Mouse (Mus musculus) limb, embryonic 15.5 days (tissue): ENCODE data around the gene AU022751. TPM values are rescaled to one million over a fixed set of nuclear protein-coding genes. Genes with fewer than 3 reads are reported as not detected.
"Not testable (repeated sequence)": the region's sequence is repeated elsewhere in the genome, so short reads cannot be mapped to it uniquely, and the experiment has no call there.

Experiments
- ATAC-seq: fragments of 200-750 bp; cut with Nextera tagmentation; 2 replicates; pipeline ENCODE4 v1.8.0; 2017; ENCODE audit warnings: low read depth, moderate TSS enrichment; ENCODE audit not compliant: insufficient number of reproducible peaks, low FRiP score, low TSS enrichment
- H3K27ac ChIP-seq: fragments of 300-500 bp; sonication (generic); 2 replicates; pipeline ENCODE4 v1.5.1; 2015; ENCODE audit warnings: moderate library complexity, mild to moderate bottlenecking, inconsistent platforms
- H3K27me3 ChIP-seq: fragments of 300-500 bp; sonication (generic); 2 replicates; pipeline ENCODE4 v1.6.1; 2015; ENCODE audit warnings: inconsistent platforms
- H3K36me3 ChIP-seq: fragments of 300-500 bp; sonication (generic); 2 replicates; pipeline ENCODE4 v1.6.1; 2015; ENCODE audit warnings: inconsistent platforms
- H3K4me1 ChIP-seq: fragments of 300-500 bp; sonication (generic); 2 replicates; pipeline ENCODE4 v1.6.1; 2015; ENCODE audit warnings: inconsistent platforms
- H3K4me2 ChIP-seq: fragments of 300-500 bp; sonication (generic); 2 replicates; pipeline ENCODE4 v1.6.1; 2015; ENCODE audit warnings: mild to moderate bottlenecking, inconsistent platforms
- H3K4me3 ChIP-seq: fragments of 300-500 bp; sonication (generic); 2 replicates; pipeline ENCODE4 v1.5.1; 2015; ENCODE audit warnings: mild to moderate bottlenecking, inconsistent platforms
- H3K9ac ChIP-seq: fragments of 300-500 bp; sonication (generic); 2 replicates; pipeline ENCODE4 v1.6.1; 2015; ENCODE audit warnings: inconsistent platforms
- H3K9me3 ChIP-seq: fragments of 300-500 bp; sonication (generic); 2 replicates; pipeline ENCODE4 v1.6.1; 2016; ENCODE audit warnings: inconsistent platforms
- WGBS: fragments of 180-500 bp; shearing (Covaris S2); methylation state at CpG from one replicate; pipeline ENCODE4 v1.1.7; 2015; 5-methylcytosine and 5-hydroxymethylcytosine counted together
- microRNA-seq: library from miRNA; unstranded; fragments of <30 nt; microRNA quantifications from one replicate; pipeline ENCODE4, GENCODE M21; 2016
- polyA plus RNA-seq: library from polyadenylated mRNA; unstranded; fragments of >200 nt; fragmentation: Nextera tagmentation; extraction: Ambion mirVana; gene quantifications from 2 replicates; pipeline ENCODE4 v1.2.1, GENCODE M21; 2015

The AU022751 gene
- polyA plus RNA-seq = not detected in 2 replicates

DNA sequence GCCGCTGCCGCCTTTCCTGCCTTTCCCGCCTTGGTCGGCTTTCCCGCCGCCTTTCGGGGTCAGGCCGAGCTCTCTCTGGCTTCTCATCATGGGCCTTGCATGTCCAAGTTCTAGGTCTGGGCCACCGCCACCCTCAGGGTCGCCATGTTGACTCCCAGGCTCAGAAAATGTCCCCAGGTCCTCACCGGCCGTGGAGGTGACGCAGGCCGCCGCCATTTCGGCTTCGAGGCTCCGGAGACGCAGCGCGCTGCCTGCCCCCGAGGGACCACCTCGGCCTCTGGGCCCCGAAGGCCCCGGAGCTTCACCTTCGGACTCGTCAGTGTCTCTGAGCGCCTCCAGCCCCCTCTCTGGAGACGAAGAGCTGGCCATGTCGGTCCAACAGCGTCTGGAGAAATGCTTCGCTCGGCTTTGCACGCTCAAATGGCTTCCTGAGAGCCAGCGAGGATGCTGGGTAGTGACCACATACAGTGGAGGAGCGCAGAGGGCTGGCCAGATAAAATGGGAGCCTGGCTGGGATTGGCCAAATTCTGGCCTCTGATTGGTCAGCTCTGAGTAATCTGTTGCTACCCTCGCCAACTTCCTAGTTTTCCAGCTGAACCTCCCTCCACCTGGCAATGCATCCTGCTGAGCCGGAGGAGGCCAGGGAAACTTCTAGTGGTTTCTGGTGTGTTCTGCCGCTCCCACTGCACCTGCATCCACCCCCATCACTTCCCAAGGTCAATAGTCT lies at the start of gene AU022751:
Gene AU022751, minus strand, starts transcription at position 466 of the 727 bp plus-strand sequence.
- 89% methylated on average over 39 of the region's 39 CpGs for WGBS
- Histone ChIP-seq H3K27ac (no peak within 1 kb of the TSS), H3K27me3 (no peaks in the 10 kb centered on the region), H3K4me1 (no peaks in the 10 kb centered on the region), H3K4me3 (no peak within 1 kb of the TSS), H3K4me2 (no peak within 1 kb of the TSS), H3K9ac (no peak within 1 kb of the TSS), H3K36me3 (no peaks in the 10 kb centered on the region), H3K9me3 (no peaks in the 10 kb centered on the region)
- ATAC-seq = no peak

DNA sequence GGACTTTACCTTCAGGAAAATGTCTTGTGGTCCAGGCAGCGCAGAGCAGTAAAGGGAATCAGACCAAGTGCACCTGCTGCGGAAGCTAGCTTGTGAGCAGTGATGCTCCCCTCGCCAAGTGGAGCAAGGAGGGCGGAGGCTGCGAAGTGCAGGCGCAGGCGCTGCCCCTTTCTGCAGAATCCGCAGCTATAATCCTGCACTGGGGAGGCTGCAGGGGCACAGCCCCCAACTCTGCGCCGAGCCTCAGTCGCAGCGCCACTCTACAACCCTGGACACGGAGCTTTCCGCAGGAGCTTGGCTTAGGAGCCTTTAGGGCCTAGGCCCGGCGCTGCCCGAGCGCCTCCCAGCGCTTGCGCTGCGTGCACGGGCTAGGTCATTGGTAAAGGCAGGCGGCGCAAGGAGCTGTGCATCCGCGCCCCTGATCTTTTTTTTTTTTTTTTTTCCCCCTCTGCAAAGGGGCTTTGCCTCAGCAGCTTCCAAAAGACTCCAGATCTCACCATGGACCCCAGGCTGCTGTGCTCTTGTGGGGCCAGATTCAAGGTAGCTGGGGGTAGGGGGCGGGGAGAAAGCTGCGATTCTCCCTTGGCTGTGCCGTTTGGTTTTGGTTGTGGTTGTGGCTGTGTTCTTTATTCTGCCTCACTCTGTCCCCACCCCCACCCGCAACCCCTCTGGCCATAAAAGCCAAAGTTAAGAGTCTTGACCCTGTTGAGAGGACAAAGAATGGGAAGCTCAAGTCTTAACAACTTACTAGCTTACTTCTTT lies 9.0 kb upstream of the AU022751 start:
- no peak overlapping the region for H3K27ac ChIP-seq
- H3K9me3 ChIP-seq = no peaks in the 10 kb centered on the region
- H3K36me3 ChIP-seq = no peaks in the 10 kb centered on the region
- no peaks in the 10 kb centered on the region for H3K4me1 ChIP-seq
- WGBS = 13% methylated on average over 26 of the region's 30 CpGs
- ATAC-seq = no peak
- H3K4me2 ChIP-seq = peak overlapping the region; percentile 53
- H3K27me3 ChIP-seq = peaks cover 4% of the 10 kb centered on the region
- H3K4me3 ChIP-seq = peak overlapping the region; percentile 30
- no peak overlapping the region for H3K9ac ChIP-seq

DNA sequence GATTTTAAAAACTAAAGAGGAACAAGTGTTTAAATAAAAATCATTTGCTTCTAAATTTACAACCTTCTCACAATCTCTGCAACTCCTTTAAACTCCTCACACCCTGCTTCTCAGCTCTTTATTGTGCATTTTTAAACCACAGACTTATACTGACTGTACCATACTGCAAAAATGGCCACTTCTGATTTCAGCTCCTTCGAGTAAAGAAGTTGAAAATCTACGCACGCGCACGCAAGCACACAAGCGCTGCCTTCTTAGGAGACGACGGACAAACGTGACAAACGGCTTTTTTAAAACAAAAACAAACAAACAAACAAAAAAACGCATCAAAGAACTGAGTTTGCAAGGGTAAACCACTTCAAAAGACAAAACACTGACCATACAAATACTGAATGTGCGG lies 8.3 kb upstream of the AU022751 start:
- 33% methylated on average over 12 of the region's 12 CpGs for WGBS
- Histone ChIP-seq H3K36me3 (no peaks in the 10 kb centered on the region), H3K4me3 (no peak overlapping the region; the same call in 1 of the 2 replicates)

DNA sequence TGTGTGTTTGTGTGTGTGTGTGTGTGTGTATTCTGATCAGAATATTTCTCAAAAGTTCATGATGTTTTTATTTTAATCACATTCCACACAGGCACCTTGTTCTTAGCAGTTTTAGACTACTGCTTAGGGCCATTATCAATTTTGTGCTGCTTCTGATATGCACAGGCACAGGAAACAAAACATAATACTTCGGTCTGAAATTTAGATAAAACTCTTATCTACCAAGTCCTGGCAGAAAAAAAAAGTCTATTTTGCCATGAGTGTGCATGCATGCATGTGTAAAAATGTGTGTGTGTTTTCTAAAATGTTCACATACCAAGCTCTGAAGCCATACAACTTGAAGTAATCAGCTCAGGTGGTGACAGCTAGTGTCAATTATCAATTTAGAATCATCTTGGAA lies 21.7 kb downstream of the AU022751 start:
- no peaks in the 10 kb centered on the region for H3K4me1 ChIP-seq
- no peaks in the 10 kb centered on the region for H3K36me3 ChIP-seq
- H3K4me3 ChIP-seq = no peak overlapping the region
- no peak overlapping the region for H3K9ac ChIP-seq
- H3K27me3 ChIP-seq = no peaks in the 10 kb centered on the region
- ATAC-seq = no peak
- no peak overlapping the region for H3K27ac ChIP-seq
- H3K9me3 ChIP-seq = no peaks in the 10 kb centered on the region
- no peak overlapping the region for H3K4me2 ChIP-seq
- WGBS = 86% methylated on average over 1 of the region's 1 CpGs

More for the DNA sequence above, 8.3 kb upstream of the AU022751 start:
- ATAC-seq = no peak
- no peak overlapping the region for H3K27ac ChIP-seq
- H3K4me1 ChIP-seq = no peaks in the 10 kb centered on the region
- no peak overlapping the region for H3K9ac ChIP-seq
- H3K27me3 ChIP-seq = peaks cover 4% of the 10 kb centered on the region
- H3K4me2 ChIP-seq = no peak overlapping the region
- no peaks in the 10 kb centered on the region for H3K9me3 ChIP-seq

DNA sequence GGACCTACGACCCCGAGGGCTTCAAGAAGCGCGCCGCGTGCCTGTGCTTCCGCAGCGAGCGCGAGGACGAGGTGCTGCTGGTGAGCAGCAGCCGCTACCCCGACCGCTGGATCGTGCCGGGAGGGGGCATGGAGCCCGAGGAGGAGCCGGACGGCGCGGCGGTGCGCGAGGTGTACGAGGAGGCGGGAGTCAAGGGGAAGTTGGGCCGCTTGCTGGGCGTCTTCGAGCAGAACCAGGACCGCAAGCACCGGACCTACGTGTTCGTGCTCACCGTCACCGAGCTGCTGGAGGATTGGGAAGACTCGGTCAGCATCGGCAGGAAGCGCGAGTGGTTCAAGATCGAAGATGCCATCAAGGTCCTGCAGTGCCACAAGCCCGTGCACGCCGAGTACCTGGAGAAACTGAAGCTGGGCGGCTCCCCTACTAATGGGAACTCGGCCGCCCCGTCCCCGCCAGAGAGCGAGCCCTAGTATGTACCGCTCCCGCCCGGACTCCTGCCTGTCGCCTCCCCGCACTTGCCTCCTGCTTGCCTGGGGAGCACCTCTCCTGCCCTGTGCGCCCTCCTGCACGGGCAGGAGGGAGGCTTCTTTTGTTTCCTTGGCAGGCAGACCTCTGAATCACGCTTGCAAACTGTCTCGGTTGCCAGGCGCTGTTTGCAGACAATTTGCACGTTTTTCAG lies 35.1 kb downstream of the AU022751 start:
- Histone ChIP-seq H3K4me2 (peak overlapping the region; percentile 35), H3K4me3 (peak overlapping the region; percentile 33)
- not testable (repeated sequence) for H3K9me3 ChIP-seq, H3K36me3 ChIP-seq, H3K9ac ChIP-seq, H3K4me1 ChIP-seq, H3K27ac ChIP-seq, H3K27me3 ChIP-seq
- peak; percentile 59; the same call in 1 of the 2 replicates for ATAC-seq
- 28% methylated on average over 11 of the region's 60 CpGs for WGBS

DNA sequence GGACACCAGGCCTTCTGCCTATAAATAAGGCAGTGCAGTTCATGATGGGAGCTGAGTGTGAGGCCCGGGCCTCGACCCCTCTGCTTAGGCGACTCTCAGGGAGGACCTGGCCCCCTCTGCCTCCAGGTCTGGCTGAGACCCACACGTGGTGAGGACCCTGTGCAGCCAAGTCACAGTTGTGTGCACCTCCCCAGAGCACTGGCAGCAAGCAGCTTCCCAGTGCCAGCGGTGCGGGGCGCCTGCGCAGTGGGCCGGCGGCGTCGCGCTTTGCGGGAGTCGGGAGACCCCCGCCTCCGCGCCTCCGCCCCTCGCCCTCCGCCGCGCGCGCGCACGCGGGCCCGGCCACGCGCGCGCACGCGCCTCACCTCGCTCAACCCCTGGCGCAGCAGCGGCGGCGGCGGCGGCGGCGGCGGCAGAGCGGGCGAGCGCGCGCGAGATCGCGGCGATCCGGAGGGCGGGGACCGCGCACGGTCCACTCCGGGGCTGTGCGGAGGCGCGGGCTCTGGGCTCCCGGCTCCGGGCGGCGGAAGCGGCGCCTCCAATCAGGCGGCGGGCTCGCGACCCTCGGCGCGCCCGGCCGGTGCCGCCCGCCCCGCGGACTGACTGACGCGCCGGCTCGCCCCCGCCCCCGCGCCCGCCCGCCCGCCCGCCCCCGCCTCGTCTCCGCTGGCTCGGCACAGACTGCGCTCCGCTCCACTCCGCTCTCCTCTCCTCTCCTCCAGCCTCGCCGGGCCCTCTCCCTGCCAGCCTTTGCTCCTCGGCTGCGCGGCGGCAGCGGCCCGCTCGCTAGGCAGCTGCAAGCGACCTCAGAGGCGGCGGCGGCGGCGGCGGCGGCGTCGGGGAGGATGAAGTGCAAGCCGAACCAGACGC lies 35.9 kb downstream of the AU022751 start, which contains the start of gene Nudt11:
Gene Nudt11, plus strand, starts transcription at position 388 of the 870 bp plus-strand sequence.
- not testable (repeated sequence) for H3K27me3 ChIP-seq, H3K9me3 ChIP-seq, H3K4me1 ChIP-seq, H3K9ac ChIP-seq, H3K27ac ChIP-seq, H3K36me3 ChIP-seq
- Histone ChIP-seq H3K4me2 (peak within 1 kb of the TSS; percentile 35; the same call in 1 of the 2 replicates), H3K4me3 (peak within 1 kb of the TSS; percentile 33)
- no CpG with 5 or more reads among the region's 121 CpGs for WGBS
- ATAC-seq = peak; percentile 86

Small RNAs within 50 kb of the gene (microRNA-seq; reads per million reads assigned to microRNA genes)
- gene Gm27360 = not detected

Other genes starting within 250 kb of the AU022751 start
- gene Nudt11, start 36.0 kb downstream of the AU022751 start, polyA plus RNA-seq = 2.7 and 3.3 TPM in 2 replicates
- 3.0 and 4.4 TPM in 2 replicates for gene Nudt10, start 89.6 kb upstream of the AU022751 start, polyA plus RNA-seq
- gene Bmp15, start 237.3 kb upstream of the AU022751 start, polyA plus RNA-seq = 0.31 and 0.36 TPM in 2 replicates